Mouse (Mus musculus): ENCODE results near the gene Olfr288. TPM values are rescaled to one million over a fixed set of nuclear protein-coding genes. Genes with fewer than 3 reads are reported as not detected.

Olfr288 gene
- polyA plus RNA-seq, 1 experiment from 2014 or later: not detected

DNA sequence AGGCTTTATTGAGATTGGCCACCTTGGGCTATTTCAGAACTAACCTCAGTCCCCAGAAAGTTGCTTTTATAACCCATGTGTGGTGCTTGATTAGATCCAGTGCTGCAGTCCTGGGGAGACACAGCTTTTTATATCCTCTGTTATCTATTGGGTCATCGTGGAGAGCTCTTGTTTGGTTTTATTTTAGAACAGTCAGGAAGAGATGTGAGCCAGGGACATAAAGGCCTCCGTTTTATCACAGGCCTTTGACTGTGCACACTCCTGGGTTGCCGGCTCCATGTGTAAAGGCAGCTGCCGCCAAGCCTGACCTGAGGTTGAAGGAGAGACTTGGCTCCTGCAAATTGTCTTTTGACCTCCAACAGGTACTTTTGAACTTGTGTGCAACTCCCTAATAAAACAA lies 32.8 kb downstream of the Olfr288 start:
- H3K4me1 ChIP-seq (replicated peaks): peaks cover 9% of the 10 kb centered on the region
- no peak overlapping the region for H3K27ac ChIP-seq
- H3K36me3 ChIP-seq: no peaks in the 10 kb centered on the region
- 85% methylated on average over 4 of the region's 4 CpGs for WGBS
- H3K9ac ChIP-seq (replicated peaks): no peak overlapping the region
- H3K4me3 ChIP-seq (replicated peaks): no peak overlapping the region
- no peak for ATAC-seq
- no peaks in the 10 kb centered on the region for H3K9me3 ChIP-seq
- peaks cover 6% of the 10 kb centered on the region for H3K27me3 ChIP-seq
- H3K4me2 ChIP-seq (replicated peaks): no peak overlapping the region

DNA sequence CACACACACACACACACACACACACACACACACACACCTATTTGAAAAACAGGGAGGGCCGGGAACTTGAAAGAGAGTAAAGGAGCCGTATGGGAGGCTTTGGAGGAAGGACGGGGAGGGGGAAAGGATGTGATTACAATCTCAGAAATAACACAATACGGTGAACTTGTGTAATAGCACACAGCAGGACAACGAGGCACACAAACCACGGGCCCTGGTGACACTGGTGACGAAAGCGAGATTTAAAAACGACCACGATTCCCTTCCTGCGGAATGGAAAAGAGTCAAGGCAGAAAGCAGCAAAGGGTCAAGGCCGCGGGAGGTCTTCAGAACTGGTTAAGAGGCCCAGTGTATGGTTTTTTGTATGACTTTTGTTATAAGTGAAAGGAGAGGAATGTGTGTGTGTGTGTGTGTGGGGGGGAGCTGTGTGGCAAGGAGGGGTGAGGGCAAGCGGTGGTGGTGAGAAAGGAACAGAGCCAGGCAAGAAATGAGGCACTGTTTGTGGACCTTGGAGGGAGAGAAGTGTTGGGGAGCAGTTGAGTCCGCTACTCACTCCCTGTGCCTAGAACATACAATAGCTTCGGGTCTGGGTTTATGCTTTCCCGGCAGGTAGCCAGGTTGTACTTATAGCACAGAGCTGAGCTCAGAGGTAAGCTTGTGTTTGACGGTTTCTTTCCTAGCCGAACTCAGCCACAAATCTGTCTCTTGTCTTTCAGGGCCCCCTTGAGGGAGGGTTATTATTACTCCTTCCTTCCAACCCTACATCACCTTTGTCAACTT lies 34.1 kb downstream of the Olfr288 start:
- no peaks in the 10 kb centered on the region for H3K36me3 ChIP-seq
- no peak overlapping the region for H3K4me2 ChIP-seq (replicated peaks)
- H3K9me3 ChIP-seq: no peaks in the 10 kb centered on the region
- no peak overlapping the region for H3K27ac ChIP-seq
- H3K4me3 ChIP-seq (replicated peaks): no peak overlapping the region
- H3K4me1 ChIP-seq (replicated peaks): peaks cover under 1% of the 10 kb centered on the region; the same call in 1 of the 2 replicates
- H3K9ac ChIP-seq (replicated peaks): no peak overlapping the region
- ATAC-seq: no peak
- H3K27me3 ChIP-seq: peaks cover 6% of the 10 kb centered on the region
- 60% methylated on average over 19 of the region's 19 CpGs for WGBS

DNA sequence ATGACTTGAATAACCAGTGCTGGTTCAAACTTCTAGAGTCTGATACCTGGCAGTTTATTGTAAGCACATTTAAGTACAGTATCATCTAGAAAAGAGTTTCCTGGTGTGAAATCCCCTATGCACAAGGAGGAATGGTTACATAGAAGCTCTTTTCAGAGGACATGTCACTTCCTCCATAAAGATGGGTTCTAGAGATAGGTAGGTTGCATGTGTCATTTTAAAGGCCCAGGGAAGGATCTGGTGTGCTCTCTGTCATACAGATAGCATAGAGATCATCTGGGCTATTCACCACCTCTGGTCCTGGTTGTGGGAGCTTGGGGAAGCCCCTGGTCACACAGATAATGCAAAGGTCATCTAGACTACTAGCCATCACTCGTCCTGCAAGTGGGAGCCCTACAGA lies 38.1 kb downstream of the Olfr288 start:
- WGBS: 78% methylated on average over 1 of the region's 1 CpGs
- H3K4me2 ChIP-seq (replicated peaks): no peak overlapping the region

DNA sequence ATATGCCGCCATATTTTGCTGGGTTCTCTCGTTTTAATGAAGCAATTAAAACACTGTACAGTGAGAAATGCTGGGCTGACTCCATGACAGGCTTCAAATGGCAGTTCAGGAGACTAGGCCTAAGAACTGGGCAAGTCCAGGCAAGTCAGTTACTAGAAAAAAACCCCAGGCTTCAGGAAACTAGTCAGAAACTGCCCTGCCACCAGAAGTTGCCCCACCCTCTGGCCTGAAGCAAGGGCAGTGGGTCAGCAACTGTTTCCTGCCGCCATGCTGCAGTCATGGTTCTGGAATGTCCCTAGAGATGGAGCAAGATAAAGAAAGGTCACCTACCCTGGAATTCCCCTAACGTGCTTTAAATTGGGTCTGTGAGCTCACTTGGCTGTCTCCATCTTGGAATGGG lies 39.4 kb downstream of the Olfr288 start:
- no peaks in the 10 kb centered on the region for H3K9me3 ChIP-seq
- no peak overlapping the region for H3K9ac ChIP-seq (replicated peaks)
- H3K4me1 ChIP-seq (replicated peaks): no peaks in the 10 kb centered on the region
- H3K4me2 ChIP-seq (replicated peaks): no peak overlapping the region
- H3K4me3 ChIP-seq (replicated peaks): no peak overlapping the region
- no peak overlapping the region for H3K27ac ChIP-seq
- H3K36me3 ChIP-seq: no peaks in the 10 kb centered on the region
- 73% methylated on average over 4 of the region's 4 CpGs for WGBS
- no peak for ATAC-seq
- no peaks in the 10 kb centered on the region for H3K27me3 ChIP-seq

More for the DNA sequence above, 38.1 kb downstream of the Olfr288 start:
- Histone ChIP-seq H3K27ac (no peak overlapping the region), H3K9ac (replicated peaks) (no peak overlapping the region), H3K27me3 (no peaks in the 10 kb centered on the region), H3K36me3 (no peaks in the 10 kb centered on the region), H3K4me3 (replicated peaks) (no peak overlapping the region), H3K4me1 (replicated peaks) (no peaks in the 10 kb centered on the region), H3K9me3 (no peaks in the 10 kb centered on the region)
- ATAC-seq: no peak

DNA sequence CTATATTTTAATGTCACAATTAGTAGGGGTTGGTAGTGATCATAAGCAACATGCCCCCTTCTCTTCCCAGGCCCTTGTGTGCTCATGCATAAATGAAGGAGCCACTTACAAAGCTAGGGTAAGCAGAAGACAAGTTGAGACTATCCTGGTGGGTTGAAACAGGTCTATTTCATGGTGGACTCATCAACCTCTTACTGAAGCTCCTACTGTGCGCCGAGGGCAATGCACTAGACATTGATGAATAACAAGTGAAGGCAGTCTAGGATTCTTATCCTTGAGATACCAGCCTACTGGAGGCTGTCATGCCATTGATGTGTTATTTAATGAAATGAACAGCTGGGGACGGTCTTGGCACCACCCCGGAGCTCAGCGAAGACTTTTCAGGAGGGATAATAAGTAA lies 40.1 kb downstream of the Olfr288 start:
- no peaks in the 10 kb centered on the region for H3K27me3 ChIP-seq
- no peaks in the 10 kb centered on the region for H3K4me1 ChIP-seq (replicated peaks)
- 95% methylated on average over 5 of the region's 5 CpGs for WGBS
- no peaks in the 10 kb centered on the region for H3K36me3 ChIP-seq
- no peak for ATAC-seq
- no peak overlapping the region for H3K27ac ChIP-seq
- no peak overlapping the region for H3K4me3 ChIP-seq (replicated peaks)
- no peak overlapping the region for H3K4me2 ChIP-seq (replicated peaks)
- H3K9ac ChIP-seq (replicated peaks): no peak overlapping the region
- no peaks in the 10 kb centered on the region for H3K9me3 ChIP-seq

DNA sequence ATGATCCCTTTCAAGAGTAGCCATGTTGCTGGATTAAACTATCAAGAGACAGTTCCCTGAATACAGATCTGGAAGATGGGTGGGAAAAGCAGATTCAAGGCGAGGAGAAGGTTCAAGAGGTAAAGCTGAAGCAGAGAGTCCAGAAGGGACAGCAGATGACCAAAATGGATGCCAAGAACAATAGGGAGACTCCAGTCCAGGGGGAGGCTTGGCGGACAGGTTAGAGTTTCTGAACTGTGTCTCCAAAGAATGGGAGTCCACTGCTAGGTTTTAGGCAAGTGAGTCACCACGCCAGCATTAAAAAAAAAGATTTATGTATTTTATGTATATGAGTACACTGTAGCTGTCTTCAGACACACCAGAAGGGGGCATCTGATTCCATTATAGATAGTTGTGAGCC lies 40.7 kb downstream of the Olfr288 start:
- WGBS: 83% methylated on average over 3 of the region's 3 CpGs
- H3K36me3 ChIP-seq: no peaks in the 10 kb centered on the region

DNA sequence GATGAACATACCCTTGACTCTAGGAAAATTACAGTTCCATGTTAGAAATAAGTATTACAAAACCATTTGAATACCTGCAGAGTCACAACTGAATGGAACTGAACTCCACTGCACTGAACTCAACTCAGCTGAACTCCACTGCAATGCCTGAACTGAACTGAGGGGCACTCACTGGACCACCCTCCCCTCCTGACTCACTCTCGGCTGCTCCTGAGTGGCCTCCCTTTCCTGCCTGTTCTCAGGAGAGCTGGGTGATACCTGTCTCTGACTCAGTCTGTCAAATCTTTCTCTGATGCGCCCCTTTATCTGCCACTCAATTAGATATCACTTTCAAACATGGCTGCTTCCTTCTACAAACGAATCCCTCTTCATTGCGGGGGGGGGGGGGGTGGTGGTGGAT lies 41.2 kb downstream of the Olfr288 start:
- Histone ChIP-seq H3K4me1 (replicated peaks) (no peaks in the 10 kb centered on the region), H3K4me3 (replicated peaks) (no peak overlapping the region), H3K4me2 (replicated peaks) (no peak overlapping the region), H3K27ac (no peak overlapping the region), H3K36me3 (no peaks in the 10 kb centered on the region), H3K9ac (replicated peaks) (no peak overlapping the region), H3K27me3 (no peaks in the 10 kb centered on the region), H3K9me3 (no peaks in the 10 kb centered on the region)
- no peak for ATAC-seq
- WGBS: 75% methylated on average over 4 of the region's 4 CpGs

More for the DNA sequence above, 40.7 kb downstream of the Olfr288 start:
- Histone ChIP-seq H3K9ac (replicated peaks) (no peak overlapping the region), H3K4me3 (replicated peaks) (no peak overlapping the region), H3K27me3 (no peaks in the 10 kb centered on the region), H3K9me3 (no peaks in the 10 kb centered on the region), H3K27ac (no peak overlapping the region), H3K4me1 (replicated peaks) (no peaks in the 10 kb centered on the region), H3K4me2 (replicated peaks) (no peak overlapping the region)
- no peak for ATAC-seq

DNA sequence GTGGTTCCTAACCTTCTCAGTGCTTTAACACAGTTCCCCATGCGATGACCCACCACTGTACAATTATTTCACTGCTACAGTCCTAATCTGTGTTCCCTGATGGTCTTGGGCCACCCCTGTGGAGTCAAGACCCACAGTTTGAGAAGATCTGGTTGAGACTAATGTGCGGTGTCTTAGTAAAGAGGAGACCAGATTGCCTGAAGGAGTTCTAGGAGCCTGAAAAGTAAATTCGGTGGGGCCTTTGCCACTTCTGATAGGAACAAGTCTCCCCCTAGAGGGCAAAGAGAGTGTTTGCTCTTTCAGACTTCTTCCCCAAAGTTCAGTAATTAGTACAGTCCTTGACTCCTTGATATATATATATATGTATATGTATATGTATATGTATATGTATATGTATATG lies 41.7 kb downstream of the Olfr288 start:
- no peak overlapping the region for H3K27ac ChIP-seq
- H3K4me1 ChIP-seq (replicated peaks): no peaks in the 10 kb centered on the region
- 32% methylated on average over 3 of the region's 3 CpGs for WGBS
- H3K36me3 ChIP-seq: no peaks in the 10 kb centered on the region
- no peak overlapping the region for H3K9ac ChIP-seq (replicated peaks)
- H3K9me3 ChIP-seq: no peaks in the 10 kb centered on the region
- no peak overlapping the region for H3K4me3 ChIP-seq (replicated peaks)
- ATAC-seq: no peak
- no peak overlapping the region for H3K4me2 ChIP-seq (replicated peaks)
- no peaks in the 10 kb centered on the region for H3K27me3 ChIP-seq

DNA sequence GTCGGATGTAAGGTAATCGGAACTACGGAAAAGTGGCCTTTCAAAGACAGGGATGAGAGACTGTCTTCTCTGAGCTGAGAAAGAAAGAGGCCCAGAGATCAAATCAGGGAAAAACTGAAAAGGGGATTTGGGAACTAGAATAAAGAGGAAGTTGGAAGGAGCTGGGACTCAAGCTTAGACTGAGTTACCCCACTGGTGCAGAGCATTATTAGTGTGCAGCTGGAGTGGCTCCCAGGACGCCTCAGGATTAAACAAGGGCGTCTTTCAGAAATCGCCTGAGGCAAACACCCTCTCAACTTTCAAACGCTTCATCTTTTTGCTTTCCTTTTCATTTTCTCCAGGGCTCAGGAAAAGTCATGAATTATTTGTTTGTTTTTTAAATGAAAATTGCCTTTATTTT lies 42.4 kb downstream of the Olfr288 start:
- no peak overlapping the region for H3K9ac ChIP-seq (replicated peaks)
- no peak overlapping the region for H3K4me2 ChIP-seq (replicated peaks)
- H3K27ac ChIP-seq: no peak overlapping the region
- no peaks in the 10 kb centered on the region for H3K4me1 ChIP-seq (replicated peaks)
- 57% methylated on average over 7 of the region's 7 CpGs for WGBS
- no peak overlapping the region for H3K4me3 ChIP-seq (replicated peaks)
- H3K9me3 ChIP-seq: no peaks in the 10 kb centered on the region
- no peaks in the 10 kb centered on the region for H3K36me3 ChIP-seq
- no peak for ATAC-seq
- H3K27me3 ChIP-seq: no peaks in the 10 kb centered on the region

DNA sequence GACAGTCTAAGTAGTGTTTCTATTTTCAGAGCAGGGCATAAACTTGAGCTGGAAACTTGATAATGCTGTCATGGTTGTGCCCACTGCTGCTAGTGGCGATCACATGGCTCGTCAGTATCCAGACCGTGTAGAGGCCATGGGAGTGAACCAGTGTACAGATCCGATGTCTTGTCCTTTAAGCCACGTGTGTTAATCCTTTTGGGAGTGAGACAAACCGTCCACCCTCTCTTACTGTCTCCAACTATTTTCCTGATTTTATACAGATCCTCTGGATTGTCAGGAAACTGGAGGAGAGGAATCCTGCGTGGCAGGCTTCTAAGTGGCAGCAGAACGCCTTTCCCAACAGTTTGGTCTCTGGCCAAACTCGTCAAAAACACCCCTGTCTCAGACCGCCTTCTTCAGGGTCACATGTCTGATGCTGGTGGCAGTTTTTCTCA lies 46.2 kb downstream of the Olfr288 start:
- Histone ChIP-seq H3K4me1 (replicated peaks) (peaks cover 14% of the 10 kb centered on the region), H3K9me3 (no peaks in the 10 kb centered on the region), H3K4me3 (replicated peaks) (no peak overlapping the region), H3K27ac (no peak overlapping the region), H3K27me3 (no peaks in the 10 kb centered on the region), H3K4me2 (replicated peaks) (no peak overlapping the region), H3K9ac (replicated peaks) (no peak overlapping the region), H3K36me3 (no peaks in the 10 kb centered on the region)
- no peak for ATAC-seq
- 77% methylated on average over 10 of the region's 10 CpGs for WGBS

DNA sequence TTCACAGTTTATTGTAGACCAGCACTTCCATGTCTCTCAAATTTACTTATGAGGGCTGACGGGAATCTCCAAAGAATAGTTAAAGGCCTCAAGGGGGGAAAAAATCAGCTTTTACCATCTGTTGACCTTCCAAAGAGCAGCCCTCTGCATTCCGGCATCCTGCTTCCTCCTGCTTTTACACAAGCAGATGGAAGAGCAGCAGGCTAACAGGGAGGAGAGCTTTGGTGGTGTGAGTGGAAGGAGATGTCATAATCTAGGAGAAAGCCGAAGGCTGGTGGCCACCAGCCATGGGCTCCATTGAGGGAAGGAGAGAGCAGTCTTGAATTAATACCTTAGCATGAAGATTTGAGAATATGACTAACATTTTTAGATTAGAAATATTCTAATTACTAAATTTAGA lies 47.0 kb downstream of the Olfr288 start:
- ATAC-seq: no peak
- Histone ChIP-seq H3K9me3 (no peaks in the 10 kb centered on the region), H3K27me3 (no peaks in the 10 kb centered on the region), H3K4me2 (replicated peaks) (no peak overlapping the region), H3K4me1 (replicated peaks) (peaks cover 16% of the 10 kb centered on the region), H3K4me3 (replicated peaks) (no peak overlapping the region), H3K36me3 (no peaks in the 10 kb centered on the region), H3K9ac (replicated peaks) (no peak overlapping the region), H3K27ac (no peak overlapping the region)
- WGBS: 89% methylated on average over 3 of the region's 3 CpGs

DNA sequence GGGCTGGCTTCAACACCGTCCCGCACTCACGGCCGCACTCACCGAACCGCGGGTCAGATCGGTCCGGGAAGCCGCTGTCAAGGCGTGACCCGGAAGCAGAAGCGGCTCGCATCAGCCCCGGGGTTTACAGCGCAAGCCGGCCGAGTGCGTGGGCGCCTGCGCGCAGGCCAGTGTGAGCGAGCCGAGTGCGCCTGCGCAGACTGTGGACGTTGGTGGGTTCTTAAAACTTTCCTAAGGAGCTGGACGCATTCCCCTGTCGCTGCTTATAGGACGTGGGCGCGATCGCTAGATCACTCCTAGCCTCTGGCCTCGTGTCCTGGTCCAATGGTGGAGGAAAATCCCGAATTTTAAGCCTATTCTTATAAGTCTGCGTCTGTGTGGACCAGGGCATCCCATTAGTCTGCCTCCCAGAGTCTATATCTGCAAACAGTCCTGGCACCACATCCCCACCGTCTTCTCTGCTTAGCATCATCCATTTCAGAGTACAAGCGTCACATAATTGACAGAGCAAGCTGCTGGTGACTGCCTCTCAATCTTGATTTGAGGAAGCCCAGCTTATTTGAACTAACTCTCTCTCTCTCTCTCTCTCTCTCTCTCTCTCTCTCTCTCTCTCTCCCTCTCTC lies 49.7 kb downstream of the Olfr288 start:
- Histone ChIP-seq H3K9me3 (no peaks in the 10 kb centered on the region), H3K4me3 (replicated peaks) (peak overlapping the region; percentile 98), H3K4me2 (replicated peaks) (peak overlapping the region; percentile 97), H3K36me3 (peaks cover 19% of the 10 kb centered on the region), H3K4me1 (replicated peaks) (peaks cover 16% of the 10 kb centered on the region), H3K27me3 (no peaks in the 10 kb centered on the region), H3K9ac (replicated peaks) (peak overlapping the region; percentile 96), H3K27ac (peak overlapping the region; percentile 75)
- peak; percentile 99 for ATAC-seq
- under 1% methylated on average over 38 of the region's 38 CpGs for WGBS

Measured in midbrain, embryonic 13.5 days (tissue).